Mouse (Mus musculus): ENCODE data around the gene Oaz3.

Oaz3 gene

GRCm38 (mm10) chr3:94456529-94457000 is 12.8 kb upstream of the Oaz3 start:
- DNase-seq (ENCODE audit: low read depth), result peak; percentile 90

- DNase-seq (ENCODE audit: low read depth), result no peak
Observed at GRCm38 (mm10) chr3:94449377-94449776, 5.7 kb upstream of the Oaz3 start.

- peak; percentile 96 for DNase-seq (ENCODE audit: low read depth)
Observed at GRCm38 (mm10) chr3:94442951-94443596, 641 bp downstream of the Oaz3 start, which contains the start of gene Mrpl9. Gene Mrpl9 (plus strand): TSS chr3:94443318.

- DNase-seq (ENCODE audit: low read depth), result peak; percentile 58
Observed at GRCm38 (mm10) chr3:94441182-94441581, 2.5 kb downstream of the Oaz3 start.

- DNase-seq (ENCODE audit: low read depth), result no peak
Observed at GRCm38 (mm10) chr3:94436420-94436819, 7.3 kb downstream of the Oaz3 start.

- DNase-seq (ENCODE audit: low read depth), result no peak
Observed at GRCm38 (mm10) chr3:94434305-94434704, 9.4 kb downstream of the Oaz3 start.

- no peak for DNase-seq (ENCODE audit: low read depth)
Observed at GRCm38 (mm10) chr3:94430980-94431379, 12.7 kb downstream of the Oaz3 start.

- peak; percentile 95 for DNase-seq (ENCODE audit: low read depth)
Observed at GRCm38 (mm10) chr3:94413031-94413679, 30.6 kb downstream of the Oaz3 start, which contains the start of gene Tdrkh. Gene Tdrkh (plus strand): TSS chr3:94413273.

GRCm38 (mm10) chr3:94412530-94412929 is 31.2 kb downstream of the Oaz3 start:
- DNase-seq (ENCODE audit: low read depth), result no peak

- no peak for DNase-seq (ENCODE audit: low read depth)
Observed at GRCm38 (mm10) chr3:94405561-94405960, 38.2 kb downstream of the Oaz3 start.

GRCm38 (mm10) chr3:94404366-94405054 is 39.2 kb downstream of the Oaz3 start:
- no peak for DNase-seq (ENCODE audit: low read depth)

- no peak for DNase-seq (ENCODE audit: low read depth)
Observed at GRCm38 (mm10) chr3:94402451-94402850, 41.3 kb downstream of the Oaz3 start.

- DNase-seq (ENCODE audit: low read depth), result no peak
Observed at GRCm38 (mm10) chr3:94399663-94400310, 43.9 kb downstream of the Oaz3 start.

- no peak for DNase-seq (ENCODE audit: low read depth)
Observed at GRCm38 (mm10) chr3:94398943-94399481, 44.7 kb downstream of the Oaz3 start.

GRCm38 (mm10) chr3:94398217-94398616 is 45.5 kb downstream of the Oaz3 start, which contains the start of gene Lingo4:
Gene Lingo4 (plus strand): TSS chr3:94398517.
- no peak for DNase-seq (ENCODE audit: low read depth)

GRCm38 (mm10) chr3:94396851-94397250 is 46.9 kb downstream of the Oaz3 start:
- no peak for DNase-seq (ENCODE audit: low read depth)

GRCm38 (mm10) chr3:94396336-94396735 is 47.4 kb downstream of the Oaz3 start:
- no peak for DNase-seq (ENCODE audit: low read depth)

GRCm38 (mm10) chr3:94393049-94393448 is 50.7 kb downstream of the Oaz3 start:
- no peak for DNase-seq (ENCODE audit: low read depth)

GRCm38 (mm10) chr3:94392128-94392527 is 51.6 kb downstream of the Oaz3 start:
- DNase-seq (ENCODE audit: low read depth), result no peak

- no peak for DNase-seq (ENCODE audit: low read depth)
Observed at GRCm38 (mm10) chr3:94391001-94391400, 52.7 kb downstream of the Oaz3 start.

GRCm38 (mm10) chr3:94389420-94389819 is 54.3 kb downstream of the Oaz3 start:
- DNase-seq (ENCODE audit: low read depth), result no peak

GRCm38 (mm10) chr3:94388047-94388446 is 55.7 kb downstream of the Oaz3 start:
- DNase-seq (ENCODE audit: low read depth), result peak; percentile 47
